Mouse (Mus musculus) kidney, adult 2 months (tissue): Measurements from ENCODE around the gene Rpp14. TPM values are rescaled to one million over a fixed set of nuclear protein-coding genes. Genes with fewer than 3 reads are reported as not detected.

ENCODE experiments used
- DNase-seq: peaks from one replicate; pipeline ENCODE4 v3.0.0; 2021
- H3K27ac ChIP-seq: fragments of 200-500 bp; 2 replicates; pipeline ENCODE4 v1.5.1; 2012; ENCODE audit warnings: low read depth, low read length, control low read depth, inconsistent platforms; ENCODE audit not compliant: insufficient read depth
- H3K27me3 ChIP-seq: fragments of 200-500 bp; replicated peaks from 2 replicates; pipeline ENCODE4 v1.6.1; 2012; ENCODE audit warnings: mild to moderate bottlenecking, moderate library complexity, low read length, inconsistent platforms; ENCODE audit not compliant: control insufficient read depth, insufficient read depth
- H3K36me3 ChIP-seq: fragments of 200-500 bp; 2 replicates; pipeline ENCODE4 v1.6.1; 2012; ENCODE audit warnings: mild to moderate bottlenecking, moderate library complexity, low read length, inconsistent platforms; ENCODE audit not compliant: control insufficient read depth, insufficient read depth
- H3K4me1 ChIP-seq: fragments of 200-500 bp; 2 replicates; pipeline ENCODE4 v1.6.1; 2011; ENCODE audit warnings: low read length; ENCODE audit not compliant: control insufficient read depth, insufficient read depth
- H3K4me3 ChIP-seq: fragments of 200-500 bp; 2 replicates; pipeline ENCODE4 v1.5.1; 2011; ENCODE audit warnings: mild to moderate bottlenecking, low read depth, low read length, control low read depth; ENCODE audit not compliant: insufficient read depth
- CTCF ChIP-seq: fragments of 200-500 bp; conservative IDR thresholded peaks from 2 replicates; pipeline ENCODE4 v1.5.1; 2011; ENCODE audit warnings: low read depth, mild to moderate bottlenecking, control low read depth, low read length, moderate library complexity, mixed read lengths; ENCODE audit not compliant: insufficient read depth, insufficient read length
- POLR2A ChIP-seq: fragments of 200-500 bp; IDR thresholded peaks from one replicate; pipeline ENCODE4 v1.6.1; 2011; ENCODE audit warnings: low read depth, low read length, control low read depth
- whole genome bisulfite sequencing: fragments of 180-500 bp; shearing (Covaris S2); methylation state at CpG from one replicate; pipeline ENCODE4 v1.1.7; 2018; 5-methylcytosine and 5-hydroxymethylcytosine counted together
- polyA plus RNA-seq: library from polyadenylated mRNA; depleted of rRNA; stranded (reverse); fragments of >200 nt; gene quantifications from 2 replicates; pipeline ENCODE4 v1.2.3, GENCODE M21; 2012; rRNA removed

The Rpp14 gene
- polyA plus RNA-seq, 1 experiment = 13.8 TPM

GRCm38 (mm10) chr14:8141131-8141530, 61.0 kb downstream of the Rpp14 start:
- H3K36me3 ChIP-seq = peaks cover 4% of the 10 kb centered on the region; the same call in 1 of the 2 replicates
- TF ChIP-seq POLR2A (no peak), CTCF (no peak)

More at GRCm38 (mm10) chr14:8141131-8141530, 61.0 kb downstream of the Rpp14 start:
- 77% methylated on average over 2 of the region's 2 CpGs for WGBS
- Histone ChIP-seq H3K27ac (no peak overlapping the region), H3K27me3 (no peaks in the 10 kb centered on the region), H3K4me1 (no peaks in the 10 kb centered on the region), H3K4me3 (no peak overlapping the region)
- no peak for DNase-seq

Other genes starting within 250 kb of the Rpp14 start
- not detected in 2 replicates for gene Gm45521, start 123.1 kb upstream of the Rpp14 start, polyA plus RNA-seq
- 0.37 and 3.0 TPM in 2 replicates for gene Dnase1l3, start 85.8 kb upstream of the Rpp14 start, polyA plus RNA-seq
- 37.4 and 38.9 TPM in 2 replicates for gene Abhd6, start 77.5 kb upstream of the Rpp14 start, polyA plus RNA-seq
- 36.8 and 42.9 TPM in 2 replicates for gene Pxk, start 17.8 kb downstream of the Rpp14 start, polyA plus RNA-seq
- gene Pdhb, start 92.7 kb downstream of the Rpp14 start, polyA plus RNA-seq = 100 and 134 TPM in 2 replicates
- 16.2 and 17.2 TPM in 2 replicates for gene Kctd6, start 133.8 kb downstream of the Rpp14 start, polyA plus RNA-seq
- gene Acox2, start 179.0 kb downstream of the Rpp14 start, polyA plus RNA-seq = 190 and 252 TPM in 2 replicates
- 119 and 151 TPM in 2 replicates for gene Fam107a, start 237.7 kb downstream of the Rpp14 start, polyA plus RNA-seq